Mouse (Mus musculus) olfactory bulb, adult 2 months (tissue): ENCODE measurements around the gene Dqx1.

ENCODE experiments used
- CTCF ChIP-seq: fragments of 200-500 bp; IDR thresholded peaks from 2 replicates; pipeline ENCODE4 v1.5.1; 2012; ENCODE audit warnings: low read depth, mild to moderate bottlenecking, low read length, moderate library complexity; ENCODE audit not compliant: insufficient read depth
- POLR2A ChIP-seq: fragments of 200-500 bp; IDR thresholded peaks from 2 replicates; pipeline ENCODE4 v1.6.1; 2012; ENCODE audit warnings: mild to moderate bottlenecking, low read depth, low read length, moderate library complexity; ENCODE audit not compliant: insufficient read depth

DNA sequence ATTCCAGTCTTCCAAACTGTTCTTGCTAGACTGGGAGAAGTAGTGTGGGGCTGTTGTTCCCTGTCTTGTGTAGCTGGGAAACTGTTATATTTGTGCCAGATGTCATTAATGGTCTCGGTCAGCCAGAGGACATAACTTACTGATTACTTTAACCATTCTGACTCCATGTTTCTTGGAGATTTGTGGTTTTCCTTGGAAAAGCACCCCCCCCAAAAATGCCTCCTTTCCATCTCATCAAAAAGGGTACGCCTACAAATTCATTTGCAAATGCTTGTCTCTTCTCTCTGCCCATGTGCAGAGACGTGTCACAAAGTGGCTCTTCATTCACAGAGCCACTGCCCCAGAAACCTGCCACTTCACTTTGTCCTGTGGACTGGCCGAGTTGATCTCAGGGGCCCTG is 33.2 kb upstream of the Dqx1 start:
- TF ChIP-seq CTCF (no peak), POLR2A (no peak)
